Mouse (Mus musculus): ENCODE results near the gene Paf1. TPM values are rescaled to one million over a fixed set of nuclear protein-coding genes. Genes with fewer than 3 reads are reported as not detected.

Gene Paf1
- polyA plus RNA-seq, 1 experiment, result 44.3 TPM

DNA sequence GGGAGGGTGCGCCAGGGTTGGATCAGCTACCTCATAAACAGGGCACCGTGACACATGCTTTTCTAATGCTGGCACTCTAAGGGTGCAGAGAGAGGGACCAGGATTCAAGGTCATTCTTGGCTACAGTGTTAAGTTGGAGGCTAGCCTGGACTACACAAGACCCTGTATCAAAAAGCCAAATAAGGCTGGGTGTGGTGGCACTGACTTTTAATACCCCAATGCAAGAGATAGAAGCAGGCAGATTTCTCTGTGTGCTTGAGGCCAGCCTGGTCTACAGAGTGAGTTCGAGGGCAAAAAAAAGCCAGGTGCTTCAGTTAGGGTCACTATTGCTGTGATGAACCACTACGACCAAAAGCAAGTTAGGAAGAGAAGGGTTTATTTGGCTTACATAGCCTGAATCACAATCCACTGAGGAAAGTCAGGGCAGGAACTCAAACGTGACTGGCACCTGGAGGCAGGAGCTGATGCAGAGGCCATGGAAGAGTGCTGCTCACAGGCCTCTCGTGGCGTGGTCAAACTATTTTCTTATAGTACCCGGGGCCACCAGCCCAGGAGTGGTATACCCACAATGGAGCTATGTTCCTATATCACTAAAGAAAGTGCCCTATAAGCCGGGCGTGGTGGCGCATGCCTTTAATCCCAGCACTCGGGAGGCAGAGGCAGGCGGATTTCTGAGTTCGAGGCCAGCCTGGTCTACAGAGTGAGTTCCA, 49.2 kb downstream of the Paf1 start:
- TF ChIP-seq FOSL1 (IDR thresholded peaks at IDR 0.05; ENCODE audit: insufficient read depth, low read length, poor library complexity, severe bottlenecking), result no peak
- no peak for TF ChIP-seq USF1 (IDR thresholded peaks at IDR 0.05; ENCODE audit: low read depth)
- no peak for TF ChIP-seq MAX (IDR thresholded peaks at IDR 0.05)
- no peak for TF ChIP-seq MYOG (IDR thresholded peaks at IDR 0.05; ENCODE audit: control insufficient read depth, extremely low read depth, insufficient read length)
- no peak for TF ChIP-seq CEBPB (IDR thresholded peaks at IDR 0.05; ENCODE audit: low read depth)
- no peak for TF ChIP-seq CTCF (IDR thresholded peaks at IDR 0.05; ENCODE audit: control insufficient read depth, insufficient read depth, insufficient read length)
- TF ChIP-seq MYOD1 (IDR thresholded peaks at IDR 0.05; ENCODE audit: control insufficient read depth, insufficient read length, low read depth), result no peak
- H3K79me3 ChIP-seq (ENCODE audit: low read depth), result no peaks in the 10 kb centered on the region

GRCm38 (mm10) chr7:28442688-28443087, 49.9 kb downstream of the Paf1 start:
- Histone ChIP-seq H3K79me3 (ENCODE audit: low read depth) (no peaks in the 10 kb centered on the region), H3K36me3 (ENCODE audit: control insufficient read depth, insufficient read depth) (no peaks in the 10 kb centered on the region), H3K4me3 (ENCODE audit: insufficient read depth, poor library complexity, severe bottlenecking) (no peak overlapping the region), H3K79me2 (ENCODE audit: control insufficient read depth, insufficient read depth) (no peaks in the 10 kb centered on the region), H3ac (ENCODE audit: control insufficient read depth, insufficient read length, low read depth) (no peak overlapping the region), H3K27me3 (ENCODE audit: control insufficient read depth, insufficient read depth, insufficient read length) (peaks cover 24% of the 10 kb centered on the region)
- no peak for TF ChIP-seq MYOG (IDR thresholded peaks at IDR 0.05; ENCODE audit: control insufficient read depth, extremely low read depth, insufficient read length)
- no peak for TF ChIP-seq CTCF (IDR thresholded peaks at IDR 0.05; ENCODE audit: control insufficient read depth, insufficient read depth, insufficient read length)
- no peak for TF ChIP-seq FOSL1 (IDR thresholded peaks at IDR 0.05; ENCODE audit: insufficient read depth, low read length, poor library complexity, severe bottlenecking)
- no peak for TF ChIP-seq CEBPB (IDR thresholded peaks at IDR 0.05; ENCODE audit: low read depth)
- no peak for TF ChIP-seq MAX (IDR thresholded peaks at IDR 0.05)
- no peak for TF ChIP-seq MYOD1 (IDR thresholded peaks at IDR 0.05; ENCODE audit: control insufficient read depth, insufficient read length, low read depth)
- TF ChIP-seq USF1 (IDR thresholded peaks at IDR 0.05; ENCODE audit: low read depth), result no peak

More for the DNA sequence above, 49.2 kb downstream of the Paf1 start:
- Histone ChIP-seq H3K27me3 (ENCODE audit: control insufficient read depth, insufficient read depth, insufficient read length) (peaks cover 24% of the 10 kb centered on the region), H3K4me3 (ENCODE audit: insufficient read depth, poor library complexity, severe bottlenecking) (no peak overlapping the region), H3ac (ENCODE audit: control insufficient read depth, insufficient read length, low read depth) (no peak overlapping the region), H3K36me3 (ENCODE audit: control insufficient read depth, insufficient read depth) (no peaks in the 10 kb centered on the region), H3K79me2 (ENCODE audit: control insufficient read depth, insufficient read depth) (no peaks in the 10 kb centered on the region)

- TF ChIP-seq MAX (IDR thresholded peaks at IDR 0.05), result no peak
- TF ChIP-seq CEBPB (IDR thresholded peaks at IDR 0.05; ENCODE audit: low read depth), result no peak
- TF ChIP-seq USF1 (IDR thresholded peaks at IDR 0.05; ENCODE audit: low read depth), result no peak
- no peak for TF ChIP-seq MYOD1 (IDR thresholded peaks at IDR 0.05; ENCODE audit: control insufficient read depth, insufficient read length, low read depth)
- TF ChIP-seq CTCF (IDR thresholded peaks at IDR 0.05; ENCODE audit: control insufficient read depth, insufficient read depth, insufficient read length), result no peak
- TF ChIP-seq FOSL1 (IDR thresholded peaks at IDR 0.05; ENCODE audit: insufficient read depth, low read length, poor library complexity, severe bottlenecking), result no peak
- Histone ChIP-seq H3K79me2 (ENCODE audit: control insufficient read depth, insufficient read depth) (no peaks in the 10 kb centered on the region), H3K79me3 (ENCODE audit: low read depth) (no peaks in the 10 kb centered on the region), H3ac (ENCODE audit: control insufficient read depth, insufficient read length, low read depth) (no peak overlapping the region), H3K36me3 (ENCODE audit: control insufficient read depth, insufficient read depth) (no peaks in the 10 kb centered on the region), H3K27me3 (ENCODE audit: control insufficient read depth, insufficient read depth, insufficient read length) (peaks cover 27% of the 10 kb centered on the region), H3K4me3 (ENCODE audit: insufficient read depth, poor library complexity, severe bottlenecking) (no peak overlapping the region)
Measured at GRCm38 (mm10) chr7:28444344-28444974, 51.7 kb downstream of the Paf1 start.

- Histone ChIP-seq H3K79me3 (ENCODE audit: low read depth) (no peaks in the 10 kb centered on the region), H3ac (ENCODE audit: control insufficient read depth, insufficient read length, low read depth) (no peak overlapping the region), H3K36me3 (ENCODE audit: control insufficient read depth, insufficient read depth) (no peaks in the 10 kb centered on the region), H3K4me3 (ENCODE audit: insufficient read depth, poor library complexity, severe bottlenecking) (no peak overlapping the region), H3K27me3 (ENCODE audit: control insufficient read depth, insufficient read depth, insufficient read length) (peaks cover 37% of the 10 kb centered on the region), H3K79me2 (ENCODE audit: control insufficient read depth, insufficient read depth) (no peaks in the 10 kb centered on the region)
- TF ChIP-seq CEBPB (IDR thresholded peaks at IDR 0.05; ENCODE audit: low read depth) (no peak), CTCF (IDR thresholded peaks at IDR 0.05; ENCODE audit: control insufficient read depth, insufficient read depth, insufficient read length) (peak; percentile 27), MYOG (IDR thresholded peaks at IDR 0.05; ENCODE audit: control insufficient read depth, extremely low read depth, insufficient read length) (no peak)
Measured at GRCm38 (mm10) chr7:28446446-28446845, 53.7 kb downstream of the Paf1 start.

DNA sequence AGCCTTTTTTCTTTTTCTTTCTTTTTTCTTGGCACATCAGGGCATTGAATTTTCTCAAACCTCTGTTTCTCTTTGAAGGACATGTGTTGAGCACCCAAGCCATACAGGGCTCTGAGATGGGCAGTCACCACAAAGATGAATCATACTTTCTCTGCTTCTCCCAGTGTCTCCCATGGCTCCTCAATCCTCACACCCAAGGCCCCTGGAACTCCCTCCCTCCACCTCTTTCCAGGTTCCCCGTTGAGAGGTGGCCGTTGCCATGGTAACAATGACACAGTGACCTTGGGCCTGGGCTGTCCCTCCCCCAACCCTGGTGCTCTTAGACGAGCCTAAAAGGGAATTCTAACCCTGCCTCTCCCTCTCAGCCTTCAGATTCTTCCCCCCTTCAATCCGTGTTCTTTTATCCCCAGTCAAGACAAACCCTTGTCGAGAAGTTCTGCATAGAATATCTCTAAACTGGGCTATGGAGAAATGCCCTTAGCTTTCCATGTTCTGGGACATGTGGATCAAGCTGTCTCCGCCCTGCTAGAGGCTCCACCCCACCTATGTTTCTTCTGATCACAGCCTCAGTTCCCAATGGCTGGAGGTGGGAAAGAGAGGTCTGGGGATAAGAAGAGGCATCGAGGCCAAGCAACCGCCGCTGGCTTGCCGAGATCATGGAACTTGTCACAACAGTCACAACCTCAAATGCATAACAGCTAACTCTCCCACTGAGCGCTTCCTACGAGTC, 54.5 kb downstream of the Paf1 start:
- Histone ChIP-seq H3K79me3 (ENCODE audit: low read depth) (no peaks in the 10 kb centered on the region), H3K36me3 (ENCODE audit: control insufficient read depth, insufficient read depth) (no peaks in the 10 kb centered on the region), H3K79me2 (ENCODE audit: control insufficient read depth, insufficient read depth) (no peaks in the 10 kb centered on the region), H3K27me3 (ENCODE audit: control insufficient read depth, insufficient read depth, insufficient read length) (peaks cover 45% of the 10 kb centered on the region), H3ac (ENCODE audit: control insufficient read depth, insufficient read length, low read depth) (no peak overlapping the region), H3K4me3 (ENCODE audit: insufficient read depth, poor library complexity, severe bottlenecking) (no peak overlapping the region)
- TF ChIP-seq MAX (IDR thresholded peaks at IDR 0.05), result no peak
- TF ChIP-seq MYOD1 (IDR thresholded peaks at IDR 0.05; ENCODE audit: control insufficient read depth, insufficient read length, low read depth), result no peak
- no peak for TF ChIP-seq CEBPB (IDR thresholded peaks at IDR 0.05; ENCODE audit: low read depth)
- TF ChIP-seq FOSL1 (IDR thresholded peaks at IDR 0.05; ENCODE audit: insufficient read depth, low read length, poor library complexity, severe bottlenecking), result no peak
- TF ChIP-seq CTCF (IDR thresholded peaks at IDR 0.05; ENCODE audit: control insufficient read depth, insufficient read depth, insufficient read length), result no peak
- TF ChIP-seq USF1 (IDR thresholded peaks at IDR 0.05; ENCODE audit: low read depth), result no peak
- no peak for TF ChIP-seq MYOG (IDR thresholded peaks at IDR 0.05; ENCODE audit: control insufficient read depth, extremely low read depth, insufficient read length)

Data from C2C12 (cell line).